In genomic region chr9:91355629-91356352, GRCm38 (mm10) we compare ENCODE assay signal across 9 mouse cellular contexts. TPM values are rescaled to one million over a fixed set of nuclear protein-coding genes. Genes with fewer than 3 reads are reported as not detected.
DNase-seq lines count a peak whose midpoint lies in the region; ATAC-seq and TF ChIP-seq lines count a peak whose summit lies in the region.
"Had no signal": no experiment of that assay in that cellular context is flagged by ENCODE, and none has a peak within 500 bp of the region (broad histone marks: within the 10 kb centered on the region; RNA-seq: fewer than 3 reads in every experiment).

No protein-coding gene starts in this region.

- peak overlapping the region; percentile 66 for H3K4me2 ChIP-seq in heart, embryonic 12.5 days

- no peaks in the 10 kb centered on the region for H3K36me3 ChIP-seq in heart, embryonic 12.5 days
- H3K36me3 ChIP-seq in embryonic facial prominence, embryonic 10.5 days (replicated peaks): no peaks in the 10 kb centered on the region
- H3K36me3 ChIP-seq in limb, embryonic 10.5 days: no peaks in the 10 kb centered on the region

- H3K4me3 ChIP-seq in heart, embryonic 12.5 days: peak overlapping the region; percentile 40
- peak overlapping the region; percentile 52 for H3K4me3 ChIP-seq in embryonic facial prominence, embryonic 10.5 days
- H3K4me3 ChIP-seq in limb, embryonic 10.5 days: peak overlapping the region; percentile 44
- H3K4me3 ChIP-seq in olfactory bulb, adult 2 months (ENCODE audit: insufficient read depth, low read depth, low read length): peak overlapping the region; percentile 40

- no peak for DNase-seq in heart, postnatal 36 days
- DNase-seq in MN1 (ENCODE audit: low spot score): peak; percentile 85
- DNase-seq in embryonic facial prominence, embryonic 10.5 days (ENCODE audit: low spot score): peak; percentile 79
- peak; percentile 77 for DNase-seq in limb, embryonic 10.5 days (ENCODE audit: low spot score)
- DNase-seq in spleen, postnatal 10 days (ENCODE audit: low spot score in 2 of 2): no peak
- no peak for DNase-seq in adrenal gland, postnatal 25 days

- 1% methylated on average over 35 of the region's 35 CpGs for WGBS in heart, embryonic 12.5 days
- WGBS in embryonic facial prominence, embryonic 10.5 days: under 1% methylated on average over 35 of the region's 35 CpGs
- WGBS in limb, embryonic 10.5 days: under 1% methylated on average over 33 of the region's 35 CpGs
- 2% methylated on average over 35 of the region's 35 CpGs for WGBS in olfactory bulb, adult 2 months

- H3K9ac ChIP-seq in heart, embryonic 12.5 days: no peak overlapping the region

- ATAC-seq in heart, embryonic 12.5 days (ENCODE audit: insufficient number of reproducible peaks, low FRiP score): peak; percentile 71

- peaks cover 76% of the 10 kb centered on the region for H3K27me3 ChIP-seq in heart, embryonic 12.5 days (replicated peaks)
- peaks cover 100% of the 10 kb centered on the region for H3K27me3 ChIP-seq in embryonic facial prominence, embryonic 10.5 days (replicated peaks; ENCODE audit: low read depth, poor library complexity, severe bottlenecking)
- peaks cover 100% of the 10 kb centered on the region for H3K27me3 ChIP-seq in limb, embryonic 10.5 days (ENCODE audit: low read depth, poor library complexity, severe bottlenecking)

- no peak overlapping the region for H3K27ac ChIP-seq in heart, embryonic 12.5 days (ENCODE audit: poor library complexity, severe bottlenecking)
- peak overlapping the region; percentile 44; the same call in 1 of the 2 replicates for H3K27ac ChIP-seq in embryonic facial prominence, embryonic 10.5 days (replicated peaks)
- no peak overlapping the region for H3K27ac ChIP-seq in limb, embryonic 10.5 days
- no peak overlapping the region; the same call in 1 of the 2 replicates for H3K27ac ChIP-seq in olfactory bulb, adult 2 months (ENCODE audit: insufficient read depth, low read depth, low read length)

- H3K9me3 ChIP-seq in heart, embryonic 12.5 days (replicated peaks): no peaks in the 10 kb centered on the region
- no peaks in the 10 kb centered on the region for H3K9me3 ChIP-seq in embryonic facial prominence, embryonic 10.5 days
- no peaks in the 10 kb centered on the region for H3K9me3 ChIP-seq in limb, embryonic 10.5 days (replicated peaks)

- peak; percentile 30; the same call in 1 of the 2 replicates for TF ChIP-seq POLR2A in olfactory bulb, adult 2 months (IDR thresholded peaks at IDR 0.05; ENCODE audit: insufficient read depth, low read depth, low read length)

- intact Hi-C loops in heart, postnatal 36 days (cut with DNase I): no loop called here

- peaks cover 8% of the 10 kb centered on the region; the same call in 1 of the 2 replicates for H3K4me1 ChIP-seq in heart, embryonic 12.5 days (replicated peaks)
- peaks cover 17% of the 10 kb centered on the region for H3K4me1 ChIP-seq in embryonic facial prominence, embryonic 10.5 days
- peaks cover 16% of the 10 kb centered on the region for H3K4me1 ChIP-seq in limb, embryonic 10.5 days
- H3K4me1 ChIP-seq in olfactory bulb, adult 2 months (ENCODE audit: control insufficient read depth, insufficient read depth, low read length): peaks cover 7% of the 10 kb centered on the region

- no peak for TF ChIP-seq CTCF in olfactory bulb, adult 2 months (IDR thresholded peaks at IDR 0.05; ENCODE audit: insufficient read depth, low read depth, low read length)

RNA-seq across cellular contexts. Expression of gene Zic4, which starts 6.4 kb away (rescaled TPM):
- polyA plus RNA-seq in heart, embryonic 12.5 days (2016; fragmentation: Nextera tagmentation; extraction: Ambion mirVana): 0.27 TPM in 1 of 2 replicates, not detected in the other
- not detected for total RNA-seq in heart, postnatal 36 days (2021)
- polyA plus RNA-seq in embryonic facial prominence, embryonic 10.5 days (2016; fragmentation: Nextera tagmentation; extraction: Ambion mirVana): 4.0 and 5.5 TPM in 2 replicates
- polyA plus RNA-seq in limb, embryonic 10.5 days (2016; fragmentation: Nextera tagmentation; extraction: Ambion mirVana): 0.05 and 0.24 TPM in 2 replicates
- not detected in 2 replicates for polyA plus RNA-seq in olfactory bulb, adult 2 months (2012; ENCODE audit: insufficient read depth, insufficient read length, low replicate concordance, missing spikeins)
- not detected in 2 replicates for total RNA-seq in adrenal gland, postnatal 25 days (2021)
- total RNA-seq: hematopoietic stem cell, adult 5-6 weeks had no signal

RNA-seq across cellular contexts. Expression of gene Zic1, which starts 9.8 kb away (rescaled TPM):
- 0.08 TPM in 1 of 2 replicates, not detected in the other for polyA plus RNA-seq in heart, embryonic 12.5 days (2016; fragmentation: Nextera tagmentation; extraction: Ambion mirVana)
- under 1 TPM in 1 of 2 experiments, not detected in 1; 0.61 TPM for total RNA-seq in heart, postnatal 36 days (2021)
- 1.5 and 1.7 TPM in 2 replicates for polyA plus RNA-seq in embryonic facial prominence, embryonic 10.5 days (2016; fragmentation: Nextera tagmentation; extraction: Ambion mirVana)
- polyA plus RNA-seq in limb, embryonic 10.5 days (2016; fragmentation: Nextera tagmentation; extraction: Ambion mirVana): 0.05 and 0.06 TPM in 2 replicates
- polyA plus RNA-seq in olfactory bulb, adult 2 months (2012; ENCODE audit: insufficient read depth, insufficient read length, low replicate concordance, missing spikeins): not detected in 2 replicates
- not detected in 2 replicates for total RNA-seq in adrenal gland, postnatal 25 days (2021)
- total RNA-seq: hematopoietic stem cell, adult 5-6 weeks had no signal

Comparison
In these comparisons a context has a peak if more than half of its experiments do, and no peak if none do; other contexts are left out.
1. DNase-seq: peak in MN1 (single experiment), embryonic facial prominence, embryonic 10.5 days (single experiment) and limb, embryonic 10.5 days (single experiment); none in heart, postnatal 36 days (0 of 2), spleen, postnatal 10 days (0 of 2) and adrenal gland, postnatal 25 days (single experiment).
2. Peak in every context shown above with its lines, with median percentiles within 50 percentile points of each other: H3K4me3 ChIP-seq.